Mouse (Mus musculus): ENCODE data around the gene Erv3.

Gene Erv3

GRCm38 (mm10) chr2:131825498-131825897 is 34.0 kb downstream of the Erv3 start:
- DNase-seq (ENCODE audit: low read depth, low spot score) = no peak

- no peak for DNase-seq (ENCODE audit: low read depth, low spot score)
These were observed 35.6 kb downstream of the Erv3 start for GRCm38 (mm10) chr2:131823931-131824330.

- no peak for DNase-seq (ENCODE audit: low read depth, low spot score)
These were observed 37.1 kb downstream of the Erv3 start for GRCm38 (mm10) chr2:131822492-131822891.

- DNase-seq (ENCODE audit: low read depth, low spot score) = no peak
These were observed 37.9 kb downstream of the Erv3 start for GRCm38 (mm10) chr2:131821708-131821990.

- DNase-seq (ENCODE audit: low read depth, low spot score) = peak; percentile 80
These were observed 38.4 kb downstream of the Erv3 start for GRCm38 (mm10) chr2:131820932-131821707.

GRCm38 (mm10) chr2:131820088-131820675 is 39.4 kb downstream of the Erv3 start:
- DNase-seq (ENCODE audit: low read depth, low spot score) = peak; percentile 76

- DNase-seq (ENCODE audit: low read depth, low spot score) = no peak
These were observed 45.2 kb downstream of the Erv3 start for GRCm38 (mm10) chr2:131814327-131814726.

- DNase-seq (ENCODE audit: low read depth, low spot score) = no peak
These were observed 46.1 kb downstream of the Erv3 start for GRCm38 (mm10) chr2:131813437-131813836.

GRCm38 (mm10) chr2:131812480-131813137 is 46.9 kb downstream of the Erv3 start:
- DNase-seq (ENCODE audit: low read depth, low spot score) = peak; percentile 89

- DNase-seq (ENCODE audit: low read depth, low spot score) = no peak
These were observed 47.9 kb downstream of the Erv3 start for GRCm38 (mm10) chr2:131811607-131812006.

GRCm38 (mm10) chr2:131808856-131809255 is 50.7 kb downstream of the Erv3 start:
- no peak for DNase-seq (ENCODE audit: low read depth, low spot score)

- no peak for DNase-seq (ENCODE audit: low read depth, low spot score)
These were observed 51.9 kb downstream of the Erv3 start for GRCm38 (mm10) chr2:131807660-131808059.

GRCm38 (mm10) chr2:131806863-131807262 is 52.7 kb downstream of the Erv3 start:
- DNase-seq (ENCODE audit: low read depth, low spot score) = no peak

GRCm38 (mm10) chr2:131805306-131805705 is 54.2 kb downstream of the Erv3 start:
- DNase-seq (ENCODE audit: low read depth, low spot score) = no peak

GRCm38 (mm10) chr2:131803801-131804200 is 55.7 kb downstream of the Erv3 start:
- no peak for DNase-seq (ENCODE audit: low read depth, low spot score)

Data from forelimb bud, embryonic 11.5 days (tissue).